Mouse (Mus musculus) myocyte (in vitro differentiated cells): ENCODE results near the gene Itpkb. TPM values are rescaled to one million over a fixed set of nuclear protein-coding genes. Genes with fewer than 3 reads are reported as not detected.

Experiments used
- H3K27me3 ChIP-seq: one replicate; pipeline ENCODE4 v1.6.1; 2011; ENCODE audit not compliant: control insufficient read depth, insufficient read depth, insufficient read length
- H3K36me3 ChIP-seq: one replicate; pipeline ENCODE4 v1.6.1; 2011; ENCODE audit not compliant: control insufficient read depth, insufficient read depth
- H3K4me2 ChIP-seq: one replicate; pipeline ENCODE4 v1.6.1; 2011; ENCODE audit warnings: low read depth, control low read depth
- H3K4me3 ChIP-seq: one replicate; pipeline ENCODE4 v1.5.1; 2011; ENCODE audit warnings: mild to moderate bottlenecking, control low read depth, moderate library complexity
- H3K79me2 ChIP-seq: one replicate; pipeline ENCODE4 v1.6.1; 2011; ENCODE audit not compliant: control insufficient read depth, insufficient read depth
- H3ac ChIP-seq: one replicate; pipeline ENCODE4 v1.6.1; 2011; ENCODE audit not compliant: control insufficient read depth, insufficient read length
- CEBPB ChIP-seq: IDR thresholded peaks from 2 replicates; pipeline ENCODE4 v1.6.1; 2011; ENCODE audit warnings: mild to moderate bottlenecking, moderate library complexity; ENCODE audit not compliant: poor library complexity, insufficient read depth, severe bottlenecking
- E2F4 ChIP-seq: IDR thresholded peaks from one replicate; pipeline ENCODE4 v1.6.1; 2011; ENCODE audit warnings: mild to moderate bottlenecking, control low read depth, moderate library complexity; ENCODE audit not compliant: insufficient read depth
- MAX ChIP-seq: IDR thresholded peaks from one replicate; pipeline ENCODE4 v1.6.1; 2011; ENCODE audit warnings: low read depth, mild to moderate bottlenecking, control low read depth
- MYOD1 ChIP-seq, 3 experiments: IDR thresholded peaks; one replicate each; pipeline ENCODE4 v1.6.1; 2011; ENCODE audit warnings: control low read depth in 2 of 3, low read depth in 2 of 3, mild to moderate bottlenecking in 2 of 3, moderate library complexity in 1 of 3; ENCODE audit not compliant: insufficient read length in 2 of 3, control insufficient read depth in 1 of 3
- MYOG ChIP-seq, 3 experiments: IDR thresholded peaks; one replicate each; pipeline ENCODE4 v1.6.1; 2011; ENCODE audit warnings: control low read depth in 2 of 3, low read depth in 2 of 3, mild to moderate bottlenecking in 2 of 3; ENCODE audit not compliant: insufficient read length in 2 of 3, control insufficient read depth in 1 of 3, insufficient read depth in 1 of 3
- POLR2A ChIP-seq: IDR thresholded peaks from one replicate; pipeline ENCODE4 v1.6.1; 2011; ENCODE audit warnings: low read depth, mild to moderate bottlenecking, control low read depth, moderate library complexity; ENCODE audit not compliant: insufficient read length
- POLR2AphosphoS2 ChIP-seq: IDR thresholded peaks from one replicate; pipeline ENCODE4 v1.6.1; 2011; ENCODE audit warnings: low read depth, control low read depth; ENCODE audit not compliant: insufficient read length
- REST ChIP-seq: IDR thresholded peaks from one replicate; pipeline ENCODE4 v1.6.1; 2011; ENCODE audit warnings: mild to moderate bottlenecking, control low read depth, moderate library complexity; ENCODE audit not compliant: insufficient read depth, insufficient read length
- SRF ChIP-seq: IDR thresholded peaks from one replicate; pipeline ENCODE4 v1.6.1; 2011; ENCODE audit warnings: low read depth; ENCODE audit not compliant: control insufficient read depth, insufficient read length
- TCF12 ChIP-seq: IDR thresholded peaks from one replicate; pipeline ENCODE4 v1.6.1; 2011; ENCODE audit warnings: mild to moderate bottlenecking, control low read depth; ENCODE audit not compliant: poor library complexity, insufficient read depth, severe bottlenecking
- TCF3 ChIP-seq: IDR thresholded peaks from one replicate; pipeline ENCODE4 v1.6.1; 2011; ENCODE audit warnings: low read depth, control low read depth; ENCODE audit not compliant: insufficient read length
- USF1 ChIP-seq: IDR thresholded peaks from one replicate; pipeline ENCODE4 v1.6.1; 2011; ENCODE audit warnings: low read depth, mild to moderate bottlenecking, control low read depth, moderate library complexity
- polyA plus RNA-seq: library from polyadenylated mRNA; unstranded; fragments of >200 nt; fragmentation: generic; extraction: Trizol; gene quantifications from one replicate; pipeline ENCODE4 v1.2.1, GENCODE M21; 2012; ENCODE audit warnings: missing spikeins

Itpkb gene
- polyA plus RNA-seq, 1 experiment = 1.1 TPM

DNA sequence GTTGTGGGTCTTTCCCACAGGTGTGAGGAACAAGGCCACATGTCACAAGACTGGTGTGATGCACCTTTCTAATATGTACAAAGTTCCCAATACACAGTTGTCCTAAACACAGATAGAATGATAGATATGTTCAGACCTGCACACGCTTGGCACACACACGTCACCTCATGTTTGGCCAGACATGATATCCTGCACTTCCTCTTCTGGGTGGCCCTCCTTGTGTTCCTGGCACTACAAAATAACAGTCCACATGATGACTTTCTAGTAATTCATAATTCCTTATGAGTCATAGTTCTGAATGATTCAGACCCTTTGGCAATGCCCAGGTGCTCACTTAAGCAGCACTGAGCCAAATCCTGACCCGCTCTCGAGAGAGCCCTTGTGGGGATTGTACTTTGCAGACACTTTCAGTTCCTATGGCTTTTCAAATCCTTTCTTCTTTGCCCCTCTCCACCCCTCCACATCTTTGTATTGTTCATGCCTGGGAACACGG, 132.7 kb downstream of the Itpkb start:
- Histone ChIP-seq H3K4me3 (no peak overlapping the region), H3ac (no peak overlapping the region), H3K36me3 (no peaks in the 10 kb centered on the region), H3K79me2 (no peaks in the 10 kb centered on the region), H3K27me3 (peaks cover 28% of the 10 kb centered on the region), H3K4me2 (no peak overlapping the region)
- TF ChIP-seq POLR2A (no peak), TCF12 (no peak), SRF (no peak), MYOG (IDR thresholded peaks at IDR 0.05; ENCODE audit: control insufficient read depth in 1 of 3, insufficient read depth in 1 of 3, insufficient read length in 2 of 3, low read depth in 2 of 3) (no peak), TCF3 (no peak), REST (no peak), POLR2AphosphoS2 (no peak), E2F4 (no peak), CEBPB (no peak), MYOD1 (IDR thresholded peaks at IDR 0.05; ENCODE audit: control insufficient read depth in 1 of 3, insufficient read length in 2 of 3, low read depth in 2 of 3) (no peak), USF1 (no peak), MAX (no peak)

DNA sequence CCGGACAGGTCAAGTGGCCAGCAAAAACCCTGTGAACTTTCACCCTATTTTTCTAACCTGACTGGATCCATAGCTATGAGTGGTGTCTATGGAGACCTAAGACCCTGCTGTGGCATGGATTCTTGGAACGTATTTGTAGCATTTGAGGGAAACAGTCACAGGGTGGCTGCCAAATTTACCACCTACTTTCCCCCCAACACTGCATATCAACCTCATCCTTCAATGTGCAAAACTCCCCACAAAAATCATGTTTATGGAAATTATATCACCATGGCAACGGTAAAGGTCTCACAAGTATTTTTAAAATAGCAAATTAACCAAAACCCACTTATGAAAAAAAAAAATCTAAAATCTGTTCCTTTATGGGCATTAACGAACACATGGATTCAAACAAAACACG, 134.1 kb downstream of the Itpkb start:
- Histone ChIP-seq H3K4me3 (no peak overlapping the region), H3K79me2 (no peaks in the 10 kb centered on the region), H3ac (no peak overlapping the region), H3K4me2 (no peak overlapping the region), H3K27me3 (peaks cover 29% of the 10 kb centered on the region), H3K36me3 (no peaks in the 10 kb centered on the region)
- no peak for TF ChIP-seq CEBPB
- no peak for TF ChIP-seq USF1
- no peak for TF ChIP-seq MYOG (IDR thresholded peaks at IDR 0.05; ENCODE audit: control insufficient read depth in 1 of 3, insufficient read depth in 1 of 3, insufficient read length in 2 of 3, low read depth in 2 of 3)
- no peak for TF ChIP-seq POLR2A
- TF ChIP-seq SRF = no peak
- TF ChIP-seq TCF12 = no peak
- no peak for TF ChIP-seq MYOD1 (IDR thresholded peaks at IDR 0.05; ENCODE audit: control insufficient read depth in 1 of 3, insufficient read length in 2 of 3, low read depth in 2 of 3)
- TF ChIP-seq MAX = no peak
- TF ChIP-seq POLR2AphosphoS2 = no peak
- no peak for TF ChIP-seq REST
- TF ChIP-seq E2F4 = no peak
- TF ChIP-seq TCF3 = no peak

DNA sequence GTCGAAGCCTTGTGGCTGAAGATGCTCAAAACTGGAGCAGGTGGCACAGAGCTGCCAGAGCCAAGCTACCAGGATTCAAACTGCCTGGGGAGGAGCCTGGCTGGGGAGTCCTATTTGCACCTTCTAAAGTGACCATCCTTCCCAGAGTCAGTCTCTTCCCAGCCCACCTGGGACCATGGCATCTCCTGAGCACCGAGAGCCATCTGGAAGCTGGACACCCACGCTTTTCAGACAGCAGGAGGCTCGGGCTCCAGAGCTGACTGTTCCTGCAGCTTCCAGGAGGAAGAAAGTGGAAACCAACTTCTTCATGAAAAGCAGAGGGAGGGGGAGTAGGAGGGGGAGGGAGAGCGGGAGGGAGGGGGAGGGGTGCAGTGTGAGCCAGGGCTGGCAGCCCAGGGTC, 135.3 kb downstream of the Itpkb start:
- TF ChIP-seq TCF12 (no peak), USF1 (no peak), TCF3 (no peak), POLR2AphosphoS2 (no peak), MYOG (IDR thresholded peaks at IDR 0.05; ENCODE audit: control insufficient read depth in 1 of 3, insufficient read depth in 1 of 3, insufficient read length in 2 of 3, low read depth in 2 of 3) (no peak), MAX (no peak), REST (no peak), POLR2A (no peak), SRF (no peak), E2F4 (no peak), CEBPB (no peak), MYOD1 (IDR thresholded peaks at IDR 0.05; ENCODE audit: control insufficient read depth in 1 of 3, insufficient read length in 2 of 3, low read depth in 2 of 3) (no peak)
- H3K4me3 ChIP-seq = no peak overlapping the region
- no peaks in the 10 kb centered on the region for H3K79me2 ChIP-seq
- H3ac ChIP-seq = no peak overlapping the region
- no peaks in the 10 kb centered on the region for H3K36me3 ChIP-seq
- H3K4me2 ChIP-seq = no peak overlapping the region
- peaks cover 26% of the 10 kb centered on the region for H3K27me3 ChIP-seq

DNA sequence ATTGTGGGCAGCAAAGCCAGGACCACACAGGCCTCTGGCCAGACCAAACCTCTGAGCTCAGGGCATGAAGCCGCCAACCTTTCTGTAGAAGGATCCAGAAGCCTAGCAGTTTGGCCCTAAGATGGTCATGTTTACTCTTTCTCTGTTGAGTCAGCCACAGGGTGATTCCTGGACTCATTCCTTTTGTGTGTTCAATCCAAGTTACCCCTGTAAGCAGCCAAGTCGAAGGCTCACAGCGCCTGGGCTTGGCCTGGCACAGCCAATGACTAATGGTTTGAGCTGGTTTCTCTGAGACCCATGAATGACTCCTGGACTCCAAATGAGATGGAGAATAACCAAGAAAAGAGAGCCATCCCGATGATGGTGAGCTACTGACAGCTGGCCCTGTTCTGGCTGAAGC, 137.7 kb downstream of the Itpkb start:
- Histone ChIP-seq H3K79me2 (no peaks in the 10 kb centered on the region), H3K36me3 (no peaks in the 10 kb centered on the region), H3ac (no peak overlapping the region), H3K4me2 (no peak overlapping the region), H3K4me3 (no peak overlapping the region), H3K27me3 (peaks cover 30% of the 10 kb centered on the region)
- TF ChIP-seq TCF3 (no peak), TCF12 (no peak), E2F4 (no peak), CEBPB (no peak), POLR2AphosphoS2 (no peak), MYOD1 (IDR thresholded peaks at IDR 0.05; ENCODE audit: control insufficient read depth in 1 of 3, insufficient read length in 2 of 3, low read depth in 2 of 3) (no peak), SRF (no peak), MYOG (IDR thresholded peaks at IDR 0.05; ENCODE audit: control insufficient read depth in 1 of 3, insufficient read depth in 1 of 3, insufficient read length in 2 of 3, low read depth in 2 of 3) (no peak), MAX (no peak), REST (no peak), POLR2A (no peak), USF1 (no peak)
